Mouse (Mus musculus) gastrocnemius, postnatal 14 days (tissue): Measurements from ENCODE around the gene Plgrkt. TPM values are rescaled to one million over a fixed set of nuclear protein-coding genes. Genes with fewer than 3 reads are reported as not detected.

Experiments used
- DNase-seq: peaks from one replicate; pipeline ENCODE4 v3.0.0; 2021; ENCODE audit warnings: mixed read lengths
- intact Hi-C: fragments of 180-260 bp; cut with DNase I; formaldehyde crosslinking; loops from one replicate; pipeline ENCODE4 v1.15.1; 2025; ENCODE audit warnings: low total_unique reads
- total RNA-seq, 2 experiments: library from RNA; stranded (reverse); gene quantifications; 2 replicates each; pipeline ENCODE4 v1.2.3; 2021

Plgrkt gene
- total RNA-seq, 2 experiments from 2014 or later: 19.9 to 22.5 TPM

- intact Hi-C loops: no loop called here
- no peak for DNase-seq
Measured at GRCm38 (mm10) chr19:29312661-29313060, 54.5 kb downstream of the Plgrkt start.

DNA sequence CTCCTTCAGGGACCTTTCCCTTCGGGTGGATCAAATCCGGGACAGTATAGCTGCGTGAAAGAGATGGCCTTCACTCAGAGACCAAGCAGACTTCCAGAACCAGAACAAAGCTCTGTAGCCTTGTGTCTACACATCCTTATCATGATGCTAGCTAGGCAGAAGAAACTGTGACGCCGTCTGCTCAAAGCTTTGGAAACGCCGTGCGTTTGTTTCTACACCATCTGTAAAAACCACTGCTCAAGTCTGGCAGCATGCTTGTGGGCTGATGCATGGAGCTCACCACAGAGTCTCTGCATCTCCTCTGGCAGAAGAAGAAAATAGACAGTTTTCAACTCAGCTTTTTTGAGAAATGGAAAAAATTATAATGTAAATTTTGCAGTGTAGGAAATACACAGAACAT lies 55.4 kb downstream of the Plgrkt start:
- intact Hi-C loops: no loop called here
- no peak for DNase-seq

DNA sequence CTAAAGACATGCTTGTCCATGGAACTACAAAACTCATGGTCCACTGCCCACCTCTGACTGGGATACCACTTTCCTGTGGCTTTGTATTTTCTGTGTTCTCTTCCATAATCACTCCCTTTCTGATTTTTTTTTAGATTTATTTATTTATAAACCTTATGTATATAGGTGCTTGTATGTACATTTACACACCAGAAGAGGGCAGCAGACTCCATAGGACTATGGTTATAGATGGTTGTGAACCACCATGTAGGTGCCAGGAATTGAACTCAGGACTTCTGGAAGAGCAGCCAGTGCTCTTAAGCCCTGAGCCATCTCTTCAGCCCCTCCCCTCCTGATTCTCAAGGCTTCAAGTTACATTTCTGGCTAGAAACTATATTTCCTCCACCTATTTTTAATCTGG lies 58.4 kb downstream of the Plgrkt start:
- DNase-seq: no peak
- intact Hi-C loops: no loop called here

- no peak for DNase-seq
- intact Hi-C loops: no loop called here
Measured at GRCm38 (mm10) chr19:29302119-29302518, 65.1 kb downstream of the Plgrkt start.

GRCm38 (mm10) chr19:29300919-29301318 lies 66.3 kb downstream of the Plgrkt start:
- DNase-seq: no peak
- intact Hi-C loops: no loop called here

Other genes starting within 250 kb of the Plgrkt start
- gene Jak2, start 115.6 kb downstream of the Plgrkt start, total RNA-seq: 10 to 100 TPM; 16.2 to 17.0 TPM
- under 1 TPM in 1 of 2 experiments, not detected in 1; 0.33 TPM for gene Insl6, start 42.0 kb downstream of the Plgrkt start, total RNA-seq
- not detected for gene Rln1, start 32.7 kb downstream of the Plgrkt start, total RNA-seq
- under 1 TPM; 0.53 to 0.64 TPM for gene Cd274, start 65 bp upstream of the Plgrkt start, total RNA-seq
- not detected for gene Pdcd1lg2, start 43.5 kb upstream of the Plgrkt start, total RNA-seq
- 10 to 100 TPM; 24.2 to 26.1 TPM for gene Ric1, start 154.9 kb upstream of the Plgrkt start, total RNA-seq